Mouse (Mus musculus): ENCODE results near the gene Gabrr3.

Gabrr3 gene

DNA sequence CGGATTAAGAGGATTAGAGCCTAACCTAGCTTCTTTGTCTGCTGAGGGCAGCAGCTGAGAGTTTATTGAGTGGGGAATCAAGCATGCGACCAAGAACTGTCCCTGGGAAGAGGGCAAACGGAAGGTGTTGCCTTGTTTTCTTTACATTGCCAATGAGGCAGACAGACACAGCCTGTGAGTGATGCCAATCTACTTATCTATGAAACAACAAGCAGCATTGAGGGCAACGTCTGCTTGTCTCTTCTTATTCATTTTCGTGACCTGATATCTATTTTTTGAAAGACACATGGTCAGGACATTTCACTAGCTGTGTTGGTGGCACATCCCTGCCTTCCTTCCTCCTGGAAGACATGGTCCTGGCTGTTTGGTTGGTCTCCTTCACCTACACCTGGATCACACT, at the start of gene Gabrr3:
Gene Gabrr3, plus strand, starts transcription at position 301 of the 400 bp plus-strand sequence.
- DNase-seq (ENCODE audit: low read depth) = no peak

DNA sequence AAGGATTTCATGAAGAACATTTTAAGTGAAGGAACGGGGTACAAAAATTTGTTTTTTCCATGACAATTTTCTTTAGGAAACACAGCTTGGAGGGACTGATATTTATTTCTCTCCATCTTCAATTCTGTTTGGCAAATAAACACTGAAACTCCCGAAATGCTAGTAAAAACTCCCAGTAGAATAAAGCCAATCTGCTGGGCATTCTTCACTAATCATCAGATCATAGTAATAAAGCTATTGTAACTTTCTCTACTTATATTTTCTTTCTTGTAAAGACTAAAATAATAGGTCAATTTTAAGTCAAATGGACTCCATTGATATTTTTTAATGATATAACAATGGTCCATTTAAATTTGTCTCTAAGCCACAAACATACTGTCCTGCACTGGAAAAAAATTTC, 43.2 kb upstream of the Gabrr3 start, which contains the start of gene Olfr209:
Gene Olfr209, minus strand, starts transcription at position 101 of the 400 bp plus-strand sequence.
- no peak for DNase-seq (ENCODE audit: low read depth)

DNA sequence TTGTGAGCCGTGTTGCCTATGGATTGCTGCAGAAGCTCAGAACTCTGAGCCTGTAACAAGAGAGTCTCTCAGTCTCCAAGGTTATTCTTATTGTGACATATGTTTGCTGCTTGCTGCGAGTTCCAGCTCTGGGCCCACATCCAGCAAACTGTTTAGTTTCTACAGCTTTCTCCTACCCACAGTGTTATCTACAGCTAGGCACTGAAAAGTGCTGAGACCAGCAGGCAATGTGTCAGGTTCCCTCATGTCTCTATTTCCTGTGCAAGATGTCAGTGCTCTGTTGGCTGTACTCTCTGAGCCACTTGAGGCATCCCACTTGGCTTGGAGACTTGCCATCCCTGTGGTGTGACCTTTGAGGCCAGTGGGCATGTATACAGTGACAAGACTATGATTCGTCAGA, 13.8 kb upstream of the Gabrr3 start:
- DNase-seq (ENCODE audit: low read depth) = no peak

DNA sequence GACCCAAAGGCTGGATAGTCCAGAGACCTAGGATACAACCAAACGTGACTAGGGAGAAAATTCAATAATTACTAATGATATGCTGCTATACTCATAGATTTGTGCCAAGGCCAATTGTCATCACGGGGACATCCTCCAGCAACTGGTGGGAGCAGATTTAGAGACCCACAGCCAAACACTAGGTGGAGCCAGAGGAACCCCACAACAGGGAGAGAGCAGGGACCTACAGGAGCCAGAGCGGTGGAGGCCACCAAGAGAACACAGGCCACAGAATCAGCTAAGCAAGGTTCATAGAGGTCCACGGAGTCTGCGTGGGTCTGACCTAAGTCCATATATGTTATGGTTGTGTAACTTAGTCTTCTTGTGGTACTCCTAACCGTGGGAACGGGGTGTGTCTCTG, 6.0 kb upstream of the Gabrr3 start:
- DNase-seq (ENCODE audit: low read depth) = peak; percentile 5

- no peak for DNase-seq (ENCODE audit: low read depth)
These were observed 5.1 kb upstream of the Gabrr3 start for GRCm38 (mm10) chr16:59401985-59402384.

DNA sequence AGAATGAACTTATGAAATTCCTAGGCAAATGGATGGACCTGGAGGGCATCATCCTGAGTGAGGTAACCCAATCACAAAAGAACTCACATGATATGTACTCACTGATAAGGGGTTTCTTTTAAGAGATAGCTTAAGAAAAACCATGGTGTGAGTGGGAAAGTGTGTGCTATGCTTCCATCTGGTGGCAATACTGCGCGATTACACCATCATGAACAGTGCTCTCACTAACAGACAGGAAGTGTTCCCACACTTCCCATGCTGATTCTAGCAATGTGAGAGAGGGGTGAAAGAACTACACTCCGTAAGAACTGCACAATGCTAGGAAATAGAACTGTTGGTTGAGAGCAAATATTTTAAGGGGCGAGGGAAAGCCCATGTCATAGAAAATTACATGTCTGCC, 3.4 kb upstream of the Gabrr3 start:
- peak; percentile 26 for DNase-seq (ENCODE audit: low read depth)

GRCm38 (mm10) chr16:59404798-59405197, 2.3 kb upstream of the Gabrr3 start:
- DNase-seq (ENCODE audit: low read depth) = no peak

- no peak for DNase-seq (ENCODE audit: low read depth)
These were observed 2.2 kb downstream of the Gabrr3 start for GRCm38 (mm10) chr16:59409341-59409748.

DNA sequence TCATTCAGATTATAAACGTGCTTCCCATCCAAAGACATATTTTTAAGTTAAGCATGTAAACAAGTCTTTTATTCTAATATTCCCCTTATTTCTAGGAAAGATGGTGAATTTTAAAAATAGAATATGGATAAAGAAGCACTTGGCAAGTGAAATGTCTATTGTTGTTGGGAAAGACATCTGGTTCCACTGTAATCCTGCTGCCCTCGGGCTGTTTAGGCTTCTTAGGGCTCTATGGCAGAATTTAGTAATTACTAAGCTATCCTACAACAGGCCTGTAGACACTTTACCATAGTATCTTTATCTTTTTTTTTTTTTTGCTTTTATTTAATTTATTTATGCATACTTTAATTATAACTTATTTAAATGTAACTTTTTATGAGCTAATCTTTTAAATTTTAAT, 2.7 kb downstream of the Gabrr3 start:
- DNase-seq (ENCODE audit: low read depth) = no peak

- DNase-seq (ENCODE audit: low read depth) = no peak
These were observed 6.3 kb downstream of the Gabrr3 start for GRCm38 (mm10) chr16:59413475-59413874.

GRCm38 (mm10) chr16:59420237-59420866, 13.2 kb downstream of the Gabrr3 start:
- peak; percentile 2 for DNase-seq (ENCODE audit: low read depth)

DNA sequence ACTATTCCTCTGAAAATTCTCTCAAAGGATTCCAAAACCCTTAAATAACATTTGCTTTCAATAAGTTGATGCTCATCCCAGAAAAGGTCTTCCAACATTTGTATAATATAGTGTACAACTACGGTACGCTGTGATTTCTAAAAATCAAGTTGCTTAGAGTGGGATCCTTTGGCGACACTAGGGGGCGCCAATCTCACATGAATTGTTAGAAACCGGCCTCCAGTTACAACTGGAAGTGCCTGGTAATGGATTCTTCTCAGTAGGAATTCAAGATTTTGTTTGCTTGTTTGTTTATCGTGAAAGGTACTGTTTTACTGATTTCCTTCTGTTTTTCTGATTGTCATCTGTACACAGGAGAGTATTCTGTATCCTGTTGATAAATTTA, 13.7 kb downstream of the Gabrr3 start:
- peak; percentile 83 for DNase-seq (ENCODE audit: low read depth)

GRCm38 (mm10) chr16:59421571-59422345, 14.6 kb downstream of the Gabrr3 start:
- DNase-seq (ENCODE audit: low read depth) = no peak

- no peak for DNase-seq (ENCODE audit: low read depth)
These were observed 20.8 kb downstream of the Gabrr3 start for GRCm38 (mm10) chr16:59427960-59428359.

DNA sequence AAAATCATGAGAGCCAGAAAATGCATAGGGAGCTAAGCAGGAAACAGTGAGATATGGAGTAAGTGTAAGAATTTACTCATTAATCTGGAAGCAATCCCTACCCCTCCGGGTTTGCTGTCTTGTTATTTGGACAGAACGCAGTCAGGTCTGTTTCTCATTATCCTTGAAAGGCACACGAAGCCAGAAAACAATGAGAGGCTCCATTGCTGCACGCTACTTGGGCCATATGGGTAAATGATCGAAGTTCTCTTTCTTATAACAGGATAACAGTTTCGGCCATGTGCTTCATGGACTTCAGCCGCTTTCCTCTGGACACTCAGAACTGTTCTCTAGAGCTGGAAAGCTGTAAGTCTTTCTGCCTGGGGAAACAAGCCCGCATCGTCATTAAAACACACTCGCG, 26.0 kb downstream of the Gabrr3 start:
- no peak for DNase-seq (ENCODE audit: low read depth)

- no peak for DNase-seq (ENCODE audit: low read depth)
These were observed 37.9 kb downstream of the Gabrr3 start for GRCm38 (mm10) chr16:59444880-59445559.

DNA sequence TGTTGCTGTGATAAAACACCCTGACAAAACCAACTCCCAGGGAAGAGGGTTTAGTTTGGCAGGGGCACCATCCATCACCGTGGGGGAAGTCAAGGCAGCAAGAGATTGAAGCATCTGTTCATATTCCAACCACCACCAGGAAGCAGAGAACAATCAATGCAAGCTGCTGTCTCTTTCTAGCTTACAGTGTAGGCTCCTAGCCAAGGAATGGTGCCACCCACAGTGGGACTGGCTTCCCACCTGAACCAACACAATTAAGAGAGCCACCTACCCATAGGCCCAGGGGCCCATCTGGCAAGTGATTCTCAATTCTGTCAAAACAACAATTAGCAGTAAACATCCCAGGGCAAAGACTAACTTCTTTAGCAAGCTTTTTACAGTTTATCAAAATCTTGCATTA, 41.0 kb downstream of the Gabrr3 start:
- DNase-seq (ENCODE audit: low read depth) = no peak

DNA sequence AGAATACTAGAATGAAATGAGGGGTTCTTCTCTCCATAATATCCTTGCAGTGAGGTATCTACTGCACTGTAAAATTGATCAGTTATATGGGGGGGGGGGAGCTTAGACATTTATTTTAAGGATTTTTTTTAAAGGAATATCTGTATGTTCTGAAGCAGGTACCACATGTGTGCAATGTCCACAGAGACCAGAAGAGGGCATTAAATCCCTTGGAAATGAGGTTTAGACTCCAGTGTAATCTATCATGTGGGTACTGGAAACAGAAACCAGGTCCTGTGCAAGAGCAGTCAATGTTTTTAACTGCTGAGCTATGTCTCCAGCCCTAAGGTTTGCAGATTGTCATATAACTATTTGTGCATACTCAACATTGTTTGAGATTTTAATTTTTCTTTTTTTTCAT, 42.0 kb downstream of the Gabrr3 start:
- peak; percentile 43 for DNase-seq (ENCODE audit: low read depth)

- DNase-seq (ENCODE audit: low read depth) = no peak
These were observed 44.7 kb downstream of the Gabrr3 start for GRCm38 (mm10) chr16:59451813-59452212.

DNA sequence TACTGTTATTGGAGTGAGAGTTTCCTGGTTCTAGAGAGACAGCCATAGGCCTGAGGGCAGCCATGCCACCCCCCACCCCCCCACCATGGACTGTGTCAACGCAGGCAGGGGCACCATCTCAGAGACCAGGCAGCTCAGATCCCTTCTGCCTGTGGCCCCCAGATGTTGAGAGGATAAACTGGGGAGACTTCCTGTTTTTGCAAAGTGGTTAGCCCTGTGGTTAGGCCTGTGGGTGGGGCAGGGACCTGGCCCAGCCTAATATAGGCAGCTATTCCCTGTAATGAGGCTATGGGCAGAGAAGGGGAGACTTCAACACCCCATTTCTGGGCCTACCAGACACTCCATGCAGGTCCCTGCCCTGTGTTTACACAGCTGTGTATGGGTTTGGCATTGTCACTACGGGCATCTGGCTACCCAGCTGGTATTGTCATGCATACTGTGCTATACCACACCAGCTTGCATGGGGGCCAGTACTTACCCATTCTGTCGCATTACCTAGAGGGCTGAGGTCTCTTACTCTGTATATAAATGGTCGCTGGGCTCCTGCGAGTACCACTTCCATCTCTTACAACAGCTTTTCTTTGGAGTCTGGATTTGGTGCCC, 52.2 kb downstream of the Gabrr3 start:
- peak; percentile 42 for DNase-seq (ENCODE audit: low read depth)

GRCm38 (mm10) chr16:59463567-59463966, 56.4 kb downstream of the Gabrr3 start:
- no peak for DNase-seq (ENCODE audit: low read depth)

- no peak for DNase-seq (ENCODE audit: low read depth)
These were observed 56.8 kb downstream of the Gabrr3 start for GRCm38 (mm10) chr16:59463973-59464372.

- DNase-seq (ENCODE audit: low read depth) = peak; percentile 65
These were observed 62.7 kb downstream of the Gabrr3 start for GRCm38 (mm10) chr16:59469846-59470245.
